Mouse (Mus musculus): ENCODE measurements at regions not wholly inside any gene's neighbourhood (a gene's known extent, or its start where the extent isn't known, plus 50 kb on each side); places are given as distances from the start of the nearest gene placed in this dataset.
A peak's percentile ranks its signal among the peaks of the same experiment; 100 is the strongest.
"Not testable (repeated sequence)": the region's sequence is repeated elsewhere in the genome, so short reads cannot be mapped to it uniquely, and the experiment has no call there.

- H3K9me3 ChIP-seq (replicated peaks; ENCODE audit: control insufficient read depth, insufficient read depth, low read length, poor library complexity, severe bottlenecking), result no peaks in the 10 kb centered on the region
- H3K27ac ChIP-seq (ENCODE audit: insufficient read depth, low read length), result no peak overlapping the region
- no peaks in the 10 kb centered on the region for H3K36me3 ChIP-seq (ENCODE audit: control insufficient read depth, insufficient read depth, low read length, poor library complexity, severe bottlenecking)
- TF ChIP-seq POLR2A (IDR thresholded peaks at IDR 0.05; ENCODE audit: insufficient read depth, low read length) (no peak), EP300 (IDR thresholded peaks at IDR 0.05; ENCODE audit: insufficient read depth, low read depth, low read length) (no peak), CTCF (IDR thresholded peaks at IDR 0.05; ENCODE audit: low read depth, low read length) (no peak)
- no peaks in the 10 kb centered on the region for H3K27me3 ChIP-seq (ENCODE audit: control insufficient read depth, insufficient read depth, low read length, poor library complexity, severe bottlenecking)
- no peak overlapping the region for H3K4me3 ChIP-seq (ENCODE audit: low read depth, low read length)
- no peak overlapping the region for H3K9ac ChIP-seq (ENCODE audit: low read depth, poor library complexity, severe bottlenecking)
- no peaks in the 10 kb centered on the region for H3K4me1 ChIP-seq (ENCODE audit: control insufficient read depth, insufficient read depth, low read length)
These were observed 65.4 kb upstream of the Vps41 start for GRCm38 (mm10) chr13:18651658-18652057.

DNA sequence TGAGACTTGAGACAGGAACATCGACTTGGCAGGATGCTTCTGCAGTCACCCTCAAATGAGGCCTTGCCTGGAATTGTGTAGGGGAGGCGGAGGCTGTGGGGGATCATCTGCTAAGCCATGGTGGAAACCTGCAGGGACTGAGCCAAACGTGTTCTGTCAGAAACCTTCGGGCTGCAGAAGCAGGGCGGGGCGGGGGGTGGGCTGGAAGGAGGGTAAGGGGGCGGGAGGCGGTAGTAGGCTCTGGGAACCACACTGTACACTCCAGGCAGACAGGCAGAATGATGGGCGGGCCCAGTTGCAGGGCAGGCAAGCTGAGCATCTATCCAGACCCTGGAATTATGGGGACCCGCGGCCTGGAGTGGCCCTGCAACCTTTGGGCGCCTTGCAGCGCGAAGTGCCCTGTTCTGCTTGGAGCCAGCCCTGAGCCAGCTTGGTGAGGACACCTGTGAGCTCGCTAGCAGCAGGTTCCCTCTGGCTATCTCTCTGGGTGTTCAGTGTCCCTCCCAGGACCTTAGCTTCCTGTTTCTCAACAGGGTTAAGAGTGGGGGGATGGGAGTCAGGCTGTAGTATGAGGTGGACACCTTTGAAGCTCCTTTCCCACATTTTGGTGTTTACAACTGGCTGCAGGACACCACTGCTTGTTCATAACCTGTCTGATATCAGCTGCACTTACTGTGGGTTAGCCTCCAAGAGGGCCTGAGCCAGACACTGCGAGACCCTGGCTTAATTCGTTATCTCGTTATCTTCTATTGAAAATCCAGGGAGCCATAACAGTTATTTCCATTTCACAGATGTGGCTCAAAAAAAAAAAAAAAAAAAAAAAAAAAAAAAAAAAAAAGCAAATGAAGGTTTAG lies 102.1 kb upstream of the Vps41 start:
- peak overlapping the region; percentile 38; the same call in 1 of the 2 replicates for H3K9ac ChIP-seq (ENCODE audit: low read depth, poor library complexity, severe bottlenecking)
- no peak overlapping the region for H3K27ac ChIP-seq (ENCODE audit: insufficient read depth, low read length)

DNA sequence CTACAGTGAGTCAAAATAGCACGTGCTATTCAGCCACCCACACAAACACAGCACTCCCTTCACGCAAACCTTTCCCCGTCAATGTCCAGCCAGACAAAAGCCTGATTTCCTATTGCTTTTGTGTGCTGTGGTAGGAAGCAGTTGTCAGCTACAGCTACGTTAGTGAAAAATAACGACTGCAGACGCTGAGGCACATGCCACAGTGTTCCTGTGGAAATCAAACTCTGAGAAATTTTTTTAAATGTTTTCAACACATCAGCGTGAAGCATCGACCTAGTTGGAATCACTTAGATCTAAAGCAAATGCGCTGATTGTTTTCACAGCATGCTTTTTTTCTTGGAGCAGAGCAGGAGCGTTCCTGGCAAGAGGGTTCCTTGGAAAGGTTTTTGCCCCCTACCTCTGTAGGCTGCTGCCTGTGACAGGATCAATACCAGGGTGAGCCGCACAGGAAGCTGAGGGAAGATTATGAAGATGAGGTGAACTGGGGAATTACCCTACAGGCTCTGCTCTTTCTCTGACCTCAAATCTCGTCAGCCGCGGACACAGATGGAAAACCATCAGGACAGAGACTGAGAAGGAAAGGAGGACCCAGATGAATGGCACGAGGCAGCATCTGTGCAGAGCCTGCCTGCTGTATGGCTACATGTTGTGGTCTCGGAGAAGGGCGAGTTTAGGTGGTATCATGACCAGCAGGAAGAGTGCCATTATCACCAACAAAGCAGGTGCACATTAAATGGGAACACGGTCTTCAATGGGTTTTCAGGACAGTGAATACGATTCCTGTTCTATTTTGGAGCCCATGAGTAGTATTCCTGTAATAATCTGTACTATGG lies 136.2 kb upstream of the Vps41 start:
- Histone ChIP-seq H3K36me3 (ENCODE audit: control insufficient read depth, insufficient read depth, low read length, poor library complexity, severe bottlenecking) (no peaks in the 10 kb centered on the region), H3K9me3 (replicated peaks; ENCODE audit: control insufficient read depth, insufficient read depth, low read length, poor library complexity, severe bottlenecking) (no peaks in the 10 kb centered on the region), H3K9ac (ENCODE audit: low read depth, poor library complexity, severe bottlenecking) (no peak overlapping the region), H3K4me1 (ENCODE audit: control insufficient read depth, insufficient read depth, low read length) (peaks cover 3% of the 10 kb centered on the region), H3K27me3 (ENCODE audit: control insufficient read depth, insufficient read depth, low read length, poor library complexity, severe bottlenecking) (no peaks in the 10 kb centered on the region; the same call in 1 of the 2 replicates), H3K27ac (ENCODE audit: insufficient read depth, low read length) (no peak overlapping the region), H3K4me3 (ENCODE audit: low read depth, low read length) (no peak overlapping the region)
- no peak for TF ChIP-seq POLR2A (IDR thresholded peaks at IDR 0.05; ENCODE audit: insufficient read depth, low read length)
- no peak for TF ChIP-seq CTCF (IDR thresholded peaks at IDR 0.05; ENCODE audit: low read depth, low read length)
- no peak for TF ChIP-seq EP300 (IDR thresholded peaks at IDR 0.05; ENCODE audit: insufficient read depth, low read depth, low read length)

More for the DNA sequence above, 102.1 kb upstream of the Vps41 start:
- H3K4me1 ChIP-seq (ENCODE audit: control insufficient read depth, insufficient read depth, low read length), result peaks cover 2% of the 10 kb centered on the region
- H3K9me3 ChIP-seq (replicated peaks; ENCODE audit: control insufficient read depth, insufficient read depth, low read length, poor library complexity, severe bottlenecking), result no peaks in the 10 kb centered on the region
- no peak for TF ChIP-seq CTCF (IDR thresholded peaks at IDR 0.05; ENCODE audit: low read depth, low read length)
- TF ChIP-seq EP300 (IDR thresholded peaks at IDR 0.05; ENCODE audit: insufficient read depth, low read depth, low read length), result no peak
- TF ChIP-seq POLR2A (IDR thresholded peaks at IDR 0.05; ENCODE audit: insufficient read depth, low read length), result no peak
- H3K36me3 ChIP-seq (ENCODE audit: control insufficient read depth, insufficient read depth, low read length, poor library complexity, severe bottlenecking), result no peaks in the 10 kb centered on the region
- H3K27me3 ChIP-seq (ENCODE audit: control insufficient read depth, insufficient read depth, low read length, poor library complexity, severe bottlenecking), result no peaks in the 10 kb centered on the region
- H3K4me3 ChIP-seq (ENCODE audit: low read depth, low read length), result peak overlapping the region; percentile 67

GRCm38 (mm10) chr13:18576016-18576415 lies 141.1 kb upstream of the Vps41 start:
- Histone ChIP-seq H3K36me3 (ENCODE audit: control insufficient read depth, insufficient read depth, low read length, poor library complexity, severe bottlenecking) (no peaks in the 10 kb centered on the region), H3K9me3 (replicated peaks; ENCODE audit: control insufficient read depth, insufficient read depth, low read length, poor library complexity, severe bottlenecking) (no peaks in the 10 kb centered on the region; the same call in 1 of the 2 replicates), H3K27ac (ENCODE audit: insufficient read depth, low read length) (no peak overlapping the region), H3K27me3 (ENCODE audit: control insufficient read depth, insufficient read depth, low read length, poor library complexity, severe bottlenecking) (no peaks in the 10 kb centered on the region; the same call in 1 of the 2 replicates), H3K9ac (ENCODE audit: low read depth, poor library complexity, severe bottlenecking) (no peak overlapping the region), H3K4me3 (ENCODE audit: low read depth, low read length) (no peak overlapping the region), H3K4me1 (ENCODE audit: control insufficient read depth, insufficient read depth, low read length) (peaks cover 3% of the 10 kb centered on the region)
- TF ChIP-seq POLR2A (IDR thresholded peaks at IDR 0.05; ENCODE audit: insufficient read depth, low read length), result no peak
- TF ChIP-seq CTCF (IDR thresholded peaks at IDR 0.05; ENCODE audit: low read depth, low read length), result no peak
- TF ChIP-seq EP300 (IDR thresholded peaks at IDR 0.05; ENCODE audit: insufficient read depth, low read depth, low read length), result no peak

GRCm38 (mm10) chr13:18575599-18575998 lies 141.5 kb upstream of the Vps41 start:
- H3K27ac ChIP-seq (ENCODE audit: insufficient read depth, low read length), result no peak overlapping the region
- H3K27me3 ChIP-seq (ENCODE audit: control insufficient read depth, insufficient read depth, low read length, poor library complexity, severe bottlenecking), result no peaks in the 10 kb centered on the region; the same call in 1 of the 2 replicates
- H3K36me3 ChIP-seq (ENCODE audit: control insufficient read depth, insufficient read depth, low read length, poor library complexity, severe bottlenecking), result no peaks in the 10 kb centered on the region
- H3K9ac ChIP-seq (ENCODE audit: low read depth, poor library complexity, severe bottlenecking), result no peak overlapping the region
- H3K9me3 ChIP-seq (replicated peaks; ENCODE audit: control insufficient read depth, insufficient read depth, low read length, poor library complexity, severe bottlenecking), result no peaks in the 10 kb centered on the region; the same call in 1 of the 2 replicates
- H3K4me3 ChIP-seq (ENCODE audit: low read depth, low read length), result no peak overlapping the region
- TF ChIP-seq POLR2A (IDR thresholded peaks at IDR 0.05; ENCODE audit: insufficient read depth, low read length) (no peak), CTCF (IDR thresholded peaks at IDR 0.05; ENCODE audit: low read depth, low read length) (no peak), EP300 (IDR thresholded peaks at IDR 0.05; ENCODE audit: insufficient read depth, low read depth, low read length) (no peak)
- H3K4me1 ChIP-seq (ENCODE audit: control insufficient read depth, insufficient read depth, low read length), result peaks cover 3% of the 10 kb centered on the region

GRCm38 (mm10) chr13:18542032-18542431 lies 144.5 kb upstream of the Pou6f2 start:
- H3K4me3 ChIP-seq (ENCODE audit: low read depth, low read length); H3K9me3 ChIP-seq (replicated peaks; ENCODE audit: control insufficient read depth, insufficient read depth, low read length, poor library complexity, severe bottlenecking); H3K9ac ChIP-seq (ENCODE audit: low read depth, poor library complexity, severe bottlenecking); H3K27me3 ChIP-seq (ENCODE audit: control insufficient read depth, insufficient read depth, low read length, poor library complexity, severe bottlenecking); H3K27ac ChIP-seq (ENCODE audit: insufficient read depth, low read length); H3K4me1 ChIP-seq (ENCODE audit: control insufficient read depth, insufficient read depth, low read length); H3K36me3 ChIP-seq (ENCODE audit: control insufficient read depth, insufficient read depth, low read length, poor library complexity, severe bottlenecking): not testable (repeated sequence)
